Mouse (Mus musculus): ENCODE measurements around the gene Klhl4. TPM values are rescaled to one million over a fixed set of nuclear protein-coding genes. Genes with fewer than 3 reads are reported as not detected.

The Klhl4 gene
- polyA plus RNA-seq (2015; fragmentation: Nextera tagmentation; extraction: Ambion mirVana): 2.3 and 2.7 TPM in 2 replicates

GRCm38 (mm10) chrX:114473782-114474731 is at the start of gene Klhl4:
TSS of gene Klhl4 (plus strand) at chrX:114474333.

